Mouse (Mus musculus): ENCODE measurements around the gene 5830473C10Rik.
"Not testable (repeated sequence)": the region's sequence is repeated elsewhere in the genome, so short reads cannot be mapped to it uniquely, and the experiment has no call there.

5830473C10Rik gene

GRCm38 (mm10) chr5:90596155-90596554 lies 35.2 kb downstream of the 5830473C10Rik start:
- no peak for DNase-seq

GRCm38 (mm10) chr5:90601469-90601868 lies 40.6 kb downstream of the 5830473C10Rik start:
- DNase-seq = peak; percentile 79

GRCm38 (mm10) chr5:90603407-90603923 lies 42.6 kb downstream of the 5830473C10Rik start:
- DNase-seq = no peak

- peak; percentile 25 for DNase-seq
Observed at GRCm38 (mm10) chr5:90608906-90609305, 48.0 kb downstream of the 5830473C10Rik start.

GRCm38 (mm10) chr5:90611388-90611787 lies 50.5 kb downstream of the 5830473C10Rik start:
- no peak for DNase-seq

GRCm38 (mm10) chr5:90611996-90612611 lies 51.2 kb downstream of the 5830473C10Rik start:
- DNase-seq = no peak

GRCm38 (mm10) chr5:90612751-90613150 lies 51.8 kb downstream of the 5830473C10Rik start:
- DNase-seq = not testable (repeated sequence)

- no peak for DNase-seq
Observed at GRCm38 (mm10) chr5:90617859-90618258, 57.0 kb downstream of the 5830473C10Rik start.

GRCm38 (mm10) chr5:90621316-90621715 lies 60.4 kb downstream of the 5830473C10Rik start:
- no peak for DNase-seq

- DNase-seq = no peak
Observed at GRCm38 (mm10) chr5:90621726-90622125, 60.8 kb downstream of the 5830473C10Rik start.

GRCm38 (mm10) chr5:90623209-90623608 lies 62.3 kb downstream of the 5830473C10Rik start:
- DNase-seq = no peak

GRCm38 (mm10) chr5:90624708-90625425 lies 64.0 kb downstream of the 5830473C10Rik start:
- DNase-seq = no peak

GRCm38 (mm10) chr5:90627423-90627822 lies 66.5 kb downstream of the 5830473C10Rik start:
- no peak for DNase-seq

- no peak for DNase-seq
Observed at GRCm38 (mm10) chr5:90628011-90628410, 67.1 kb downstream of the 5830473C10Rik start.

GRCm38 (mm10) chr5:90628530-90628929 lies 67.6 kb downstream of the 5830473C10Rik start:
- no peak for DNase-seq

- DNase-seq = no peak
Observed at GRCm38 (mm10) chr5:90634885-90635284, 74.0 kb downstream of the 5830473C10Rik start.

- peak; percentile 53 for DNase-seq
Observed at GRCm38 (mm10) chr5:90640286-90641217, 79.6 kb downstream of the 5830473C10Rik start, which contains the start of gene Rassf6. TSS of gene Rassf6 (minus strand) at chr5:90640657.

- DNase-seq = no peak
Observed at GRCm38 (mm10) chr5:90641218-90641610, 80.3 kb downstream of the 5830473C10Rik start.

GRCm38 (mm10) chr5:90645579-90645978 lies 84.7 kb downstream of the 5830473C10Rik start:
- DNase-seq = no peak

GRCm38 (mm10) chr5:90646398-90646797 lies 85.5 kb downstream of the 5830473C10Rik start:
- no peak for DNase-seq

Measured in embryo, embryonic 11 days (tissue).